Mouse (Mus musculus) limb, embryonic 13.5 days (tissue): Measurements from ENCODE around the gene Cd200r3. TPM values are rescaled to one million over a fixed set of nuclear protein-coding genes. Genes with fewer than 3 reads are reported as not detected.

Source experiments
- ATAC-seq: fragments of 200-750 bp; cut with Nextera tagmentation; 2 replicates; pipeline ENCODE4 v1.8.0; 2017; ENCODE audit warnings: low read depth, moderate number of reproducible peaks, moderate TSS enrichment; ENCODE audit not compliant: low FRiP score
- H3K27ac ChIP-seq: fragments of 300-500 bp; sonication (generic); 2 replicates; pipeline ENCODE4 v1.5.1; 2015; ENCODE audit warnings: inconsistent platforms, mild to moderate bottlenecking, moderate library complexity
- H3K27me3 ChIP-seq: fragments of 300-500 bp; sonication (generic); 2 replicates; pipeline ENCODE4 v1.6.1; 2015; ENCODE audit warnings: mild to moderate bottlenecking, inconsistent platforms
- H3K36me3 ChIP-seq: fragments of 300-500 bp; sonication (generic); 2 replicates; pipeline ENCODE4 v1.6.1; 2015; ENCODE audit warnings: inconsistent platforms, mild to moderate bottlenecking, moderate library complexity
- H3K4me1 ChIP-seq: fragments of 300-500 bp; sonication (generic); 2 replicates; pipeline ENCODE4 v1.6.1; 2015; ENCODE audit warnings: inconsistent platforms
- H3K4me2 ChIP-seq: fragments of 300-500 bp; sonication (generic); replicated peaks from 2 replicates; pipeline ENCODE4 v1.6.1; 2015; ENCODE audit warnings: inconsistent platforms, mild to moderate bottlenecking, moderate library complexity
- H3K4me3 ChIP-seq: fragments of 300-500 bp; sonication (generic); 2 replicates; pipeline ENCODE4 v1.5.1; 2015; ENCODE audit warnings: moderate library complexity, mild to moderate bottlenecking, inconsistent platforms
- H3K9ac ChIP-seq: fragments of 300-500 bp; sonication (generic); 2 replicates; pipeline ENCODE4 v1.6.1; 2015; ENCODE audit warnings: mild to moderate bottlenecking, inconsistent platforms
- H3K9me3 ChIP-seq: fragments of 300-500 bp; sonication (generic); 2 replicates; pipeline ENCODE4 v1.6.1; 2016; ENCODE audit warnings: inconsistent platforms
- WGBS: fragments of 180-500 bp; shearing (Covaris S2); methylation state at CpG from one replicate; pipeline ENCODE4 v1.1.7; 2015; 5-methylcytosine and 5-hydroxymethylcytosine counted together
- polyA plus RNA-seq: library from polyadenylated mRNA; unstranded; fragments of >200 nt; fragmentation: Nextera tagmentation; extraction: Ambion mirVana; gene quantifications from 2 replicates; pipeline ENCODE4 v1.2.1, GENCODE M21; 2015

Cd200r3 gene
- polyA plus RNA-seq: 0.27 and 0.36 TPM in 2 replicates

DNA sequence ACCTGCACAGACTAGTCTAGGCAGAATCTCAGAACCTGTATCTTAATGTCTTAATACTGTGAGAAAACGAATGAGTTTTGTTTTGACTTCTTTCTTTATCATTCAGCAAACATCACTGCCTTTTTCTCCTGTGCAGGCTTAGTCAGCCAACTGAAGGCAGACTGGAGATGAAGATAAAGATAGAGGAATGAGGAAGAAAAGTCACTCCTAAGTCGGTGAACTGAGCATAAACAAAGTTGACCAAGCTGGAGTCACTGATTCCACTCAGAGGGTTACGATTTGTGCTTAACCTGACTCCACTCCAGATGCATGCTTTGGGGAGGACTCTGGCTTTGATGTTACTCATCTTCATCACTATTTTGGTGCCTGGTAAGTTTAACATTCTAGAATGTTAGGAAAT, at the start of gene Cd200r3:
Cd200r3 (plus strand) TSS at position 211 of the 400 bp plus-strand sequence.
- H3K9ac ChIP-seq: no peak within 1 kb of the TSS
- H3K27me3 ChIP-seq: no peaks in the 10 kb centered on the region
- H3K4me1 ChIP-seq: no peaks in the 10 kb centered on the region
- no peak for ATAC-seq
- H3K4me2 ChIP-seq: no peak within 1 kb of the TSS
- no peak within 1 kb of the TSS for H3K27ac ChIP-seq
- no peaks in the 10 kb centered on the region for H3K9me3 ChIP-seq
- 73% methylated on average over 3 of the region's 3 CpGs for WGBS
- H3K36me3 ChIP-seq: no peaks in the 10 kb centered on the region
- no peak within 1 kb of the TSS for H3K4me3 ChIP-seq

DNA sequence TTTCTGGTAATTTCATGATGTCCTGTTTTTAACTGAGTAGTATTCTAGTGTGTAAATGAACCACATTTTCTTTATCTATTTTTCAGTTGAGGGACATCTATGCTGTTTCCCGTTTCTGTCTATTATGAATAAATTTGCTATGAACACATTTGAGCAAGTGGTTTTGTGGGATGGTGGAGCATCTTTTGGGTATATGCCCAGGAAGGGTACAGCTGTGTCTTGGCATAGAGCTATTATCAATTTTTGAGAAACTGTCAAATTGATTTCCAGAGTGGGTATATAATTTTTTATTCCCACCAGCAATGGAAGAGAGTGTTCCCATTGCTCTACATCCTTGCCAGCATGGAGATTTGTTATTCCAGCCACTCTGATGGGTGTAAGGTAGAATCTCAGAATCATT, 11.5 kb upstream of the Cd200r3 start:
- Histone ChIP-seq H3K4me1 (no peaks in the 10 kb centered on the region), H3K9me3 (no peaks in the 10 kb centered on the region), H3K4me2 (no peak overlapping the region), H3K9ac (no peak overlapping the region), H3K27me3 (no peaks in the 10 kb centered on the region), H3K27ac (no peak overlapping the region), H3K36me3 (no peaks in the 10 kb centered on the region), H3K4me3 (no peak overlapping the region)
- ATAC-seq: no peak
- WGBS: 84% methylated on average over 1 of the region's 1 CpGs

DNA sequence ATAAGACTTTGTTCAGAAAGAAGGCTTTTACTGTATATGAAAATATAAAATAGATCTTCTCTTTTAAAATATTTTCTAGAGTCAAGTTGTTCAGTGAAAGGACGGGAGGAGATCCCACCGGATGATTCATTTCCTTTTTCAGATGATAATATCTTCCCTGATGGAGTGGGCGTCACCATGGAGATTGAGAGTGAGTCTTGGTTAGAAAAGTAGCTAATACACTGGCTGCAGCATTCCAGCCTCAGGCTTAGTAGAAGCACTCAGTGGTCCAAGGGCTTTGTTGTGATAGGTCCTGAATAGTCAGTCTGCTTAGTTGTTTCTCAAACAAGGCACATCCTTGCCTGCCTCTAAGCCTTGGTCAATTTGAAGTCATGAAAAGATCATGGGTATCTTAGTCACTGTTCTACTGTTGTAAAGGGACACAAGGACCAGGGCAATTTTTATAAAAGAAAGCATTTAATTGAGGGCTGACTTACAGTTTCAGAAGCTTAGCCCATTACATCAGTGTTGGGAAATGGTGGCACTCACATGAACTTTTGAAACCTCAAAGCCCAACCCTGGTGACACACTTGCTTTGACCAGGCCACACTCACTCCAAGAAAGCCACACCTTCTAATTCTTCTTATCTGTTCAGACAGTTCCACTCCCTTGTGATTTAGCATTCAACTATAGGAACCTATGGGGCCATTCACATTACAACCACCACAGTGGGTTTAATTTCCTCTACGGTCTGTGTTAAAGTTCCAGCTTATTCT, 8.1 kb downstream of the Cd200r3 start:
- Histone ChIP-seq H3K36me3 (no peaks in the 10 kb centered on the region), H3K27ac (no peak overlapping the region), H3K4me1 (no peaks in the 10 kb centered on the region), H3K9me3 (no peaks in the 10 kb centered on the region), H3K27me3 (no peaks in the 10 kb centered on the region), H3K4me2 (no peak overlapping the region), H3K9ac (no peak overlapping the region), H3K4me3 (no peak overlapping the region)
- no peak for ATAC-seq
- WGBS: 76% methylated on average over 4 of the region's 4 CpGs

DNA sequence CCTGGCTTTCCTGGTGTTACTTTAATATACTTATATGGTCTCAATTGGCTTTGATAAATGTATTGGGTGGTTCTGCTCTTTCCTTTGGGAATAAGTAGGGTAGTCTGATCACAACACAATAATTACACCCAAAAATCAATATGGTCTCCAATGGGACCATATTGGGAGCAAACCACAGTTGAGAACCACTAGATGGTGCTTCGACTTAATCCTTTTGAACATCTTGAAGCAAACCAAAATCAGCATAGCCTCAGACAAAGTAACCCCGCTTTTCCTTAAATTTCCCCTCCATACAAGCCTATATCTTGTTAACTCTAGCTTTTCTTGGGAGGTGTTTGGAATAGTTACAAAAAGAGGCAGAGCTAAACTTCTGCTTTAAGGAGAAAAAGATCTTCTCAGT, 18.8 kb downstream of the Cd200r3 start:
- Histone ChIP-seq H3K9ac (no peak overlapping the region), H3K4me2 (no peak overlapping the region), H3K27me3 (no peaks in the 10 kb centered on the region), H3K4me3 (no peak overlapping the region), H3K9me3 (no peaks in the 10 kb centered on the region), H3K36me3 (no peaks in the 10 kb centered on the region), H3K27ac (no peak overlapping the region), H3K4me1 (peaks cover 11% of the 10 kb centered on the region; the same call in 1 of the 2 replicates)
- 78% methylated on average over 2 of the region's 2 CpGs for WGBS
- ATAC-seq: no peak

DNA sequence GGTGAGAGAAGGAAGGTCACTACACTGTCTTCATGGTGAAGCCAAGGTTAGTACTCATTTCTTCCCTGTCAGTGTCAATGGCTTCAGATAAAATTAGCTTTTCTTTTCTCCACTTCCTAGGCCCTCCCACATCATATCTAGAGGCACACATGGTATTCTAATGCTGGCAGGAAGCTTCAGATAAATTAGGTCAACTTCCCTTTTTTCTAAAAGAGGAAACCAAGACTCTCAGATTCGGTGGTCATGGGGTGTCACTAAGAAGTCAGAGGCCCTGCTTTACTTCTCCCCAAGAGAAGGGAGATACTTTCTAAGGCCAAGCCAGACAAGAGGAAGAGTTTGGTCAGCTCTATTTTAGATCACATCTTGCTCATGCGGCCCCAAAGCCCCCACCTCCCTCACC, 19.3 kb downstream of the Cd200r3 start:
- no peaks in the 10 kb centered on the region for H3K36me3 ChIP-seq
- H3K9ac ChIP-seq: no peak overlapping the region
- no peaks in the 10 kb centered on the region for H3K27me3 ChIP-seq
- no peak for ATAC-seq
- 76% methylated on average over 2 of the region's 2 CpGs for WGBS
- H3K9me3 ChIP-seq: no peaks in the 10 kb centered on the region
- H3K27ac ChIP-seq: no peak overlapping the region
- H3K4me2 ChIP-seq: no peak overlapping the region
- no peak overlapping the region for H3K4me3 ChIP-seq
- H3K4me1 ChIP-seq: peaks cover 14% of the 10 kb centered on the region; the same call in 1 of the 2 replicates

DNA sequence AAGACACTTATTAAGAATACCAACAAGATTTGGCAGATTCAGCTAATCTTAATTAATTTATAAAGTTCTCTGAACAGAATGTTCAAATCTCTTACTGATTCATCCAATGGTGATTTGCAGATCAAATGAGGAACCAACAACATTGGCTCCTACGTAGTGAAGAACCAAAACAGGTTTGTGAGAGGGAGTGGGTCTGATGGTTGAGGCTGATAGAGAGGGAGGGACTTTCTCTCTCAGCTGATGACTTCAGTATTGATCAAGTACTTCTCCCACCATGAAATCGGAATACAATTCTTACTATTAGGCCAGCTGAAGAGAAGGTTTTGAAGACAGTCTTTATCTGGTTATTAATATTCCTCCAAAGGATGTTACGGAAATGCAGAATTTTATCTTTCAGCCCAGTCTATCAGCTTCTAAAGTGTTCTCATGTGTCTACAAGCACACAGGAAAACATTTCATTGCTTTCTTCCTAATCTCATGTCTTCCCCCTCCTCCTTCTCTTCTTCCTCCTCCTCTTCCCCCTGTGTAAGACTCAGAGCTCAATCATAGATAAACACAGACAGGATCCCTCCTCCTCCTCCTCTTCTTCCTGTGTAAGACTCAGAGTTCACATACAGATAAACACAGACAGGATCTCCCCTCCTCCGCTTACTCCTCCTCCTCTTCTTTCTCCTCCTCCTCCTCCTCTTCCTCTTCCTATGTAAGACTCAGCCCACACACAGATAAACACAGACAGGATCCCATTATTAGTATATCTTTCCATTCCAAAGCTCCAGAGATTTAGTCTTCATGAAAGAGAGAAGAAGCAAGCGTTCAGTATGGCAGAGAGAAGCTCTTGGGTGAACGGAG, 21.3 kb downstream of the Cd200r3 start:
- no peak for ATAC-seq
- Histone ChIP-seq H3K4me2 (no peak overlapping the region), H3K4me3 (no peak overlapping the region), H3K27me3 (no peaks in the 10 kb centered on the region), H3K9me3 (no peaks in the 10 kb centered on the region), H3K4me1 (peaks cover 14% of the 10 kb centered on the region; the same call in 1 of the 2 replicates), H3K27ac (no peak overlapping the region), H3K36me3 (no peaks in the 10 kb centered on the region), H3K9ac (no peak overlapping the region)
- 90% methylated on average over 6 of the region's 6 CpGs for WGBS

DNA sequence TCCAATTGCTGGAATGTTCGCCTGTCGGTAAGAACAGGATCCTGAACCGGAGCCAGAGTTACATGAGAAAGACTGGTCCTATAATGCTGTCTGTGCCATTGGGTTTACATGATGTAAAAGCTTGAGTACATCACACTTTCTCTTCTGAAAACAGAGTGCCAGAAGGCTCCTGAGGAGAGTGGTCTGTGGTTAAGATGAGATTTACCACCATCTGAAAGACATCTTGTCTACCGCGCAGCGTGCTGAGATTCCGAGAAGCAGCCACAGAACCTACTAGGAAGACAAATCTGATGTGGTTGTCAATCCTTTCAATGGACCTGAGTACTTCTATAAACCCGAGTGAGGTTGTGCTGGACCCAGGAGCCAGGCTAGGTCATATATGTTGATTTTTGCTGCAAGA, 21.9 kb downstream of the Cd200r3 start:
- ATAC-seq: no peak
- Histone ChIP-seq H3K4me3 (no peak overlapping the region), H3K9me3 (no peaks in the 10 kb centered on the region), H3K4me2 (no peak overlapping the region), H3K9ac (no peak overlapping the region), H3K4me1 (peaks cover 14% of the 10 kb centered on the region; the same call in 1 of the 2 replicates), H3K27me3 (no peaks in the 10 kb centered on the region), H3K36me3 (no peaks in the 10 kb centered on the region), H3K27ac (no peak overlapping the region)
- 90% methylated on average over 8 of the region's 8 CpGs for WGBS

DNA sequence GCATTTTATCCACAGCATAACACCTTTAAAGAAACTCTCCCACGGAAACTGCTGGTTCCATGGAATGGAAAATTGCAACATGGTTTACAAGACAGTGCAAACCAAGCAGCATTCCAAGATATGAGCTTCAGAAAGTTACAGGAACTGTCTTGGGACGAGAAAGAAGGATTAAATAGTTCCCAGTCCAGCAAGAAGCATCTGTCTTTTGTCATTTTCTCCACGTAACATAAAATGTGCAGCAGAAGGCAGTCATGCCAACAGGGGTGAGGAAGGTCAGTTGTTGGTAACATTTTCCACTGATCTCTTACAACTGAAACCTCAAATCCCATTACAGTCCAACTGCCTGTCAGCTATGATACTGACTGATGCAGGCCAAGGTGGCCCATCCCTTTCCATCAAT, 22.4 kb downstream of the Cd200r3 start:
- no peak for ATAC-seq
- no peak overlapping the region for H3K4me2 ChIP-seq
- H3K9me3 ChIP-seq: no peaks in the 10 kb centered on the region
- H3K36me3 ChIP-seq: no peaks in the 10 kb centered on the region
- H3K9ac ChIP-seq: no peak overlapping the region
- H3K27me3 ChIP-seq: no peaks in the 10 kb centered on the region
- 62% methylated on average over 3 of the region's 3 CpGs for WGBS
- no peak overlapping the region for H3K27ac ChIP-seq
- H3K4me3 ChIP-seq: no peak overlapping the region
- peaks cover 14% of the 10 kb centered on the region; the same call in 1 of the 2 replicates for H3K4me1 ChIP-seq

DNA sequence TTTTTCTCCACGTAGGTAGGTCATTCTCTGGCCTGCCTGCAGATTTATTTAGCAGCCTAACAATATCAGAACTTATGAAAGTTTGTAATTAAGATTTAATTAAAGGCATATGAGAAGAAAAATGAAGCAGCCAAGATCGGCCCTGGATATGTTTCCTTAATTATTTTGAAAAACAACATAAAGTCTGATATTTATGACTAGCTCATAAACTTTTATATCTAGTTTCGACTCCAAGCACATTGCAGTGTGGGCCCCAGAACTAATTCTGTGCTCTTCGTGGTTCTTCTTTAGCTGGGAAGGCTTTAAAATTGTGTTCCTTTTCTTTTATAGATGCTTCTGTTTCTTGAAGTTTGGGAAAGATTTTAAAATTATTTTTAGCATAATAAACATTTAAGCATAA, 23.4 kb downstream of the Cd200r3 start:
- H3K9ac ChIP-seq: no peak overlapping the region
- 27% methylated on average over 4 of the region's 4 CpGs for WGBS
- H3K4me3 ChIP-seq: no peak overlapping the region
- no peaks in the 10 kb centered on the region for H3K36me3 ChIP-seq
- H3K27ac ChIP-seq: no peak overlapping the region
- H3K4me1 ChIP-seq: peaks cover 14% of the 10 kb centered on the region; the same call in 1 of the 2 replicates
- no peak overlapping the region for H3K4me2 ChIP-seq
- ATAC-seq: no peak
- no peaks in the 10 kb centered on the region for H3K27me3 ChIP-seq
- H3K9me3 ChIP-seq: no peaks in the 10 kb centered on the region

DNA sequence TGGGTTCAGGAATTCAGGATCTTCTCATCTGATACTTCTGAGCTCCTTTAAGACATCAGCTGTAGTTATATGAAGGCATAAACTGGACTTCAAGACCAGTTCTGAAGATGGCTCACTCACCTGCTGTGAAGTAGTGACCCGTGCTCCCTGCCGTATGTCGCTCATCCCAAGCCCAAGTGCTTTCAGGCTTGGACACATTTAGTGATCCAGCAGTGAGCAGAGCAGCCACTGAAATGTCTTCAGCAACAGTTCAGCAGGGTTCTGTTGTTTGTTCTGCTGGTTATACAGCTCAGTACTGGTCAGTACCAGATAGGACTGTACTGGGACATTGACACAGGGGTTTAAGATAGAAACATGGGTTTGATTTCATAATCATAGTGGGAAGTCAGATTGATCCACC, 24.6 kb downstream of the Cd200r3 start:
- ATAC-seq: no peak
- H3K4me2 ChIP-seq: no peak overlapping the region
- peaks cover 14% of the 10 kb centered on the region; the same call in 1 of the 2 replicates for H3K4me1 ChIP-seq
- no peaks in the 10 kb centered on the region for H3K9me3 ChIP-seq
- no peak overlapping the region for H3K27ac ChIP-seq
- WGBS: 91% methylated on average over 3 of the region's 3 CpGs
- H3K36me3 ChIP-seq: no peaks in the 10 kb centered on the region
- no peak overlapping the region for H3K4me3 ChIP-seq
- no peak overlapping the region for H3K9ac ChIP-seq
- no peaks in the 10 kb centered on the region for H3K27me3 ChIP-seq

DNA sequence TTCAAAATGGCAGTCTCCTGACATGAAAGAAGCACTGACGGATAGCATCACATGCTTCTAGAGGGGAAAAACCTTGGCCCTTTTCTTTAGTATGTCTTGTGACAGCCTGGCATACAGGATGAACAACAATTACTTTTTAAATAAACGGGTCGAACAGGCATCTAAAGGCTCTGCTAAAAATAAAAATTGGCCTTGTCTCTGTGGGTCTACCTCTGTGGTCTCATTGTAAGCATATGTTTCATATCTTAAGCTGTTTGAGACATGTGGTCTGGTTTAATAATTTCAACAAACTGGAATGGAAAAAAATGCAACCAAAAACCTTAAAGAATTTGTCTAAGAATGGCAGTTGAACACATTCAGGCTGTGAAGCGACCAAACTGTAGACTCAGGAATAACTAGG, 27.4 kb downstream of the Cd200r3 start:
- Histone ChIP-seq H3K27ac (no peak overlapping the region), H3K9me3 (0 out of 2 replicates have a peak, but pooled peaks cover 5% of the 10 kb centered on the region), H3K4me2 (no peak overlapping the region), H3K9ac (no peak overlapping the region), H3K4me3 (no peak overlapping the region), H3K27me3 (no peaks in the 10 kb centered on the region), H3K36me3 (no peaks in the 10 kb centered on the region), H3K4me1 (peaks cover 9% of the 10 kb centered on the region; the same call in 1 of the 2 replicates)
- WGBS: 49% methylated on average over 4 of the region's 4 CpGs
- ATAC-seq: no peak

DNA sequence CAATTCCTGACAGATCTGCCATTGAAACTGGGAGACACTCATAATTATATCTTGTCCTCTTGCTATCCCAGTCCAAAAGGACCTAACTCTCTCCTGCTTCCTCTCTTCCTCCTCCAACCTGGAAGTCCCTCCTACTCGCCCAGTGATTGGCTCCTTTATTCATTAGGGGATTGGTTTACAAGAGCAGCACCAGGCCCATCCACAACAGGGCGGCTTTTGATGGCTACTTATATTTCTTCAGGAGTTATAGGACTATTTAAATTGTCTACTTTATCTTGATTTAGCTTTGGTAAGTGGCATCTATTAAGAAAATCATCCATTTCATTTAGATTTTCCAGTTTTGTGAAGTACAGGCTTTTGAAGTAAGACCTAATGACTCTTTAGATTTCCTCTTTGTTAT, 30.6 kb downstream of the Cd200r3 start:
- no peaks in the 10 kb centered on the region for H3K27me3 ChIP-seq
- H3K9ac ChIP-seq: no peak overlapping the region
- WGBS: 76% methylated on average over 2 of the region's 2 CpGs
- H3K4me1 ChIP-seq: peaks cover 5% of the 10 kb centered on the region
- H3K27ac ChIP-seq: no peak overlapping the region
- ATAC-seq: no peak
- 0 out of 2 replicates have a peak, but pooled peaks cover 5% of the 10 kb centered on the region for H3K9me3 ChIP-seq
- H3K4me2 ChIP-seq: no peak overlapping the region
- H3K36me3 ChIP-seq: no peaks in the 10 kb centered on the region
- no peak overlapping the region for H3K4me3 ChIP-seq
